Mouse (Mus musculus) thymus, adult 18-20 months (tissue): ENCODE results near the gene Shank2.

Experiments
- DNase-seq, 2 experiments: peaks; one replicate each; pipeline ENCODE4 v3.0.0; 2022; ENCODE audit warnings: mixed read lengths in 2 of 2

The Shank2 gene

DNA sequence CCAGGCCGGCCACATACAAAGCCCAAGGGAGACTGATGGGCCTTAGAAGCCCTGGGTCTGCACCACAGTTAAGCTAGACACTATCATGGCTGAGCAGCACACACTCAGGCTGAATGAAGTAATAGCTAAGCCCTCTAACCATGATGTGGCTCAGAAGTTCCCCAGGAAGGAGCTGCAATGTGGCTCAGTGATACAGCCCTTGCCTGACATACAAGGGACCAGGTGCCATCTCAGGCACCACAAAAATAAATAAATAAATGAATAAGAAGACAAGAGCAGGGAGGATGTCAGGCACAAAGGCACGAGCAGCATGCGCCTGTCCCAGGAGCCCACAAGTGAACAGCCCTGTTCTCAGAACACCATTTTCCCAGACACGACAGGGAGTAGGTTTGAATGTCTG, 440.2 kb downstream of the Shank2 start:
- no peak for DNase-seq

DNA sequence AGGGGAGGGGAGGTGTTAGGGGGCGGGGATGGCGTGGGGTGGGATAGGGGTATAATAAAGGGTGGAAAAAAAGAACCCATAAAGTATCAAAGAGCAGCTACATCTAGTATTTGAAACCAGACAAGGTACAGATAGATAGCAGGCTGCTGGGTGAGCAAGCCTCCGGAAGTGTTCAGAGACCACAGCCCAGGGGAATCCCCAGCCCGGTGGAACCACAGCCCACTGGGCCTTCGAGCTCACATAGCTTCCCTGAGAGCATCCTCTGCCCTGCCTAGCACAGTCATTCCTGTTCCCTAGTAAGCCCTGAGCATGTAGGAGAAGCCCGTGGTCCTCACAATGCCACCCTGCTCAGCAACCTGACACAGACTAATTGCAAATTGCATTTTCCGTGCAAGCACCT, 443.1 kb downstream of the Shank2 start:
- peak; percentile 26 to 39 for DNase-seq

DNA sequence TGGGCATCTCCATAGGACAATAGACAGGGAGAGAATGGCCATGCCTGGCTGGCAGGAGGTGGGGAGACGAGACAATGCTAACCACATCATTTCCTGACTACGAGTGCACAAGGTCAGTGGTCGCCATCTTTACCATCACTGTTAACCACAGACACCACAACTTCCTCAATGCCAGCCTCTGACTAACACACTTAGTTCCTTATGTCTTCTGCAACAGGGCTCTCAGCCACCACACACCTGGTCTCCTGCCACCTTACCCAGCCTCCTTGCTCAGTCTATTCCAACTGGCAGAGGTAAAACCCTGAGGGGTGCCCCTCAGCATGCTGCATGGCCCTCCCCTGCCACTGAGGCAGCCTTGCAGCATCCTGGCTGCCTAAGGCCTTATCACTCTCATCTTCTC, 445.4 kb downstream of the Shank2 start:
- DNase-seq = peak; percentile 28 to 55

DNA sequence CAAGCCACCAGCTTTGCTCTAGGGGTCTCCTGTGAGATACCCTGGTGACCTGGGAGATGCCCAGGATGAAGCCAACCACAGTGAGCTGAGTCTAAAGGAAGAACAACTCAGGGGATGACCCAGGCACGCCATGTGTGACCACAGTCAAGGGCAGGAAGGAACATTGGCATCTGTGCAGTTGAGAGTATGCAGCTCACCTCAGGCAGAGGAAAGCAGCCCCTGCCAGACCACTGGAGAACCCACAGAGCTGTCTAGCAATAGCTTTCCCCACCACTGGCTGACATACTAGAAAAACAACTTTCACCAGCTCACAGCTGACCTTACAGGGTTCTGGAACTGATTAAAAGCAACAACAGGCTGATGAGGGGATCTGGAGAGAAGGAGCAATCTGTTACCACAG, 446.5 kb downstream of the Shank2 start:
- DNase-seq = no peak

DNA sequence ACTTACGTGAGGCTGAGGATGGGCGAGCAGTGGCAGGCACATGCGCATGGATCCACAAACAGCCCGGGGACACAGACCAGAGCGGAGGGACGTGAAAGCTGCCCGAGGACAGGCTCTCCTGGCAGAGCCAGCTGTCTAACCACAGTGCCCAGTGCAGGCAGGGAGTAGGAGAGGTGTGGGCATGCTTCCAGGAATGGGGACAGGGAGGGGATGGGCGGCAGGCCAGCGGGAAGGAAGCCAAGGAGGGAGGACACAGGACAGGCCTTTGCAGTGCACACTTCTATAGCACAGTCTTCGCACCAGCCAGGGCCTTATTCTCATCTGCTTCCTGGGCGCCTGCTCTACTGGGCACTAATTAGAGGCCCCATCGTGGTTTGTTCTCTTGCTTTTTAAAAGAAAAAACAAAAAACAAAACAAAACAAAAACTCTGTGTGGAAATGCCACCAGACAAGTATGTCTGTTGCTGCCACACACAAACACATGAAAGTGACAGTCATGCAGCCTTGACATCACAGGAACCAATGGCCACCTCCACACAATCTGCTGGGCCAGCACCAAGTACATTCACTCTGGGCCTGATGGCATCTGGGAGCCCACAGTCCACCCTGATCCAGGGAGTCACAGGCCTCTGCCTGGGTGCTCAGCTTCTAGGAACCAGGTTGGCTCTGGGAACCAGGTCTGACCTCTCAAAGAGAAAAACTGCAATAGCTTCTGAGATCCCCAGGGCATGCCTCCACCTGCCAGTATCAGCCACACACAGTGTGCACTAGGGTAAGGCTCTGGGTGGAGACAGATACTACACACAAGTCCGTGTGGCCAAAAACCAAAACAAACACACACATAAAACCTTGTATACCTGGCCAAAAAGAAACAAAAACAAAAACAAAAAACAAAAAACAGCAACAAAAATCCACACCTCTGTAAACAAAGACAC, 448.2 kb downstream of the Shank2 start:
- DNase-seq = no peak

DNA sequence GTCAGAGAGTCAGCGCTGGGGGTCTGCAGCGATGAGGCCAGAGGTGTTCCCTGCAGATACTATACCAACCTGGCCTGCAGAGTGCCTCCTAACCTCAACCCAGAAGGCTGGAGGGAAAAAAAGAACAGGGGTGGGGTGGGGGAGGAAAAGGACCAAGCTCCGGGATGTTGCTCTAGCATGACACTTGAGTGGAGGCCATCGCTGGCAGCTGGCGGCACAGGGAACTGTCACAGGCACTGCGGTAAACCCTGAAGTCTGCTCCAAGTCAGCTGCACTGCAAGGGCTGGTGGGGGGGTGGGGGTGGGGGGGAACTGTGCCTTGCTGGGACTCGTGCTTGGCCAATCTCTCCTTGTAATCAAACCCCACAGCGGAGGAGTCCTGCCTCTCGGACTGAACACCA, 448.9 kb downstream of the Shank2 start:
- DNase-seq = no peak

DNA sequence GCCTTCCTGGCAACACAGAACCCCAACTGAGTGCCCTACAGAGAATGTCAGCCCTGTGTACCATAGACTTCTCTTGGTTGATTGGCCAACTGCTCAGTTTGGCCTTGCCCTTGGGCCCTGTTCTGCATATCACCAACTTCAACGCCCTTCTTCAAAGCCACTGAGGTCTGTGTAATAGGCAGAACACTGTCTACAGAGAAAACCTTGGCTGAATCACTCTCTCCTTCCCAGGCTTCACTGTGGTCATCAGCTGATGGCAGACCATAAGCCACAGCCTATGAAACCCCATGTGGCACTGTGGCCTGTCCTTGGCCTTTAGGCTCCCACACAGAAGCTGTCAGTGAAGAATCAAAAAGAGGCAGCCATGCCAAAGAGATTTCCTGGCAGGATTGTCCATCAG, 457.2 kb downstream of the Shank2 start:
- no peak for DNase-seq

DNA sequence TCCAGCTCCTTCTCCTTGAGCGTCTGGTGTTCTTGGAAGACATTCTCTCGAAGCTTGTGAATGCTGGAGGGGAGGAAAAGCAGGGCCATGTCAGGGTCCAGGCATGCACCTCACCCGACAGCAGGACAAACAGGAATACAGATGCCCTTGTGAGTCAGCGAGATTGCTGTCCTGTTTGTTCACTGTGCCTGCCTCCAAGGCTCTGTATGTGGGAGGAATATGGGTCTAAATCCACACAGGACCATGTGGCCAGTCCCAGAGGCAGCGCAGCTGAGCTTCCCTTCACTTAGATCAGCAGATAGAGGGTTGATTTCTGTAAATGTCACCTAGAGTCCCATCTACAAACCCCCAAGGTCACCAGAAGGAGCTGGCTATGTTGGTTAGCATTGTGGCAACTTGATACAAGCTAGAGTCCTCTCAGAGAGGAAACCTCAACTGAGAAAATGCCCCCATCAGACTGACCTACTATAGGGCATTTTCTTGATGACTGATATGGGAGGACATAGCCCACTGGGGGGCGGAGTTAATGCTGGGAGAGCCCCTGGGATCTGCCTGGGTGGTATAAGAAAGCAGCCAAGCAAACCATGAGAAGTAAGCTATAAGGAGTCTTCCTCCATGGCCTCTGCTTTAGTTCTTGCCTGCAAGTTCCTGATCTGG, 459.6 kb downstream of the Shank2 start:
- DNase-seq = no peak

DNA sequence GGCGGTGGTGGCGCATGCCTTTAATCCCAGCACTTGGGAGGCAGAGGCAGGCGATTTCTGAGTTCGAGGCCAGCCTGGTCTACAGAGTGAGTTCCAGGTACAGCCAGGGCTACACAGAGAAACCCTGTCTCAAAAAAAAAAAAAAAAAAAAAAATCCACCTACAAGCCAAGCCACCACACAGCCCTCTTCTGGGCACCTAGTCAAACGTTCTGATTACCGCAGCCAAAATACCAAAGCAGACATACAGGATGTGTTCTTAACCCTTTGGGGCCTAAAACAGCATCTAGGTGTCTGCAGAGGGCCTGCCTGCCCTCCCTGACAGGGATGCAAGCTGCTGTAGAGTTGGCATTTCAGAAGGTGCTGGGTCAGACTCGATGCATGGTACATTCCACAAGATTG, 460.8 kb downstream of the Shank2 start:
- DNase-seq = no peak

DNA sequence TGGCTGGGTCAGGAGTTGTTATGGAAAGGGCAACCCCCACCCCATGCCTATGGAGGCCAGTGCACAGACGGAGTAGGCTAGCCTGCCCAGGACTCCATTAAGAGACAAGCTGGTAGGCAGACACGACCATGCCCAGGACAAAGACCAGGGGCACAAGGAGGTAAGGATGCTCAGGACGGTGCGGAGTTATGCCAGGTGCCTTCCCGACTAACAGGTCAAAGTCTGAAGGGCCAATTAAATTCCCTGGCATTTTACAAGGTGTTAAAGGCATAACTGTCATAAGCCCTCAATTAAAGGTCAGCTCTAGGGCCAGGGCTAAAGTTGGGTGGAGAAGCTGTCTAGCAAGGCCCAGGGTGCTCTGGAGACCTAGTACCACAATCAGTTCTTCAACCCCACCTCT, 467.0 kb downstream of the Shank2 start:
- DNase-seq = no peak

DNA sequence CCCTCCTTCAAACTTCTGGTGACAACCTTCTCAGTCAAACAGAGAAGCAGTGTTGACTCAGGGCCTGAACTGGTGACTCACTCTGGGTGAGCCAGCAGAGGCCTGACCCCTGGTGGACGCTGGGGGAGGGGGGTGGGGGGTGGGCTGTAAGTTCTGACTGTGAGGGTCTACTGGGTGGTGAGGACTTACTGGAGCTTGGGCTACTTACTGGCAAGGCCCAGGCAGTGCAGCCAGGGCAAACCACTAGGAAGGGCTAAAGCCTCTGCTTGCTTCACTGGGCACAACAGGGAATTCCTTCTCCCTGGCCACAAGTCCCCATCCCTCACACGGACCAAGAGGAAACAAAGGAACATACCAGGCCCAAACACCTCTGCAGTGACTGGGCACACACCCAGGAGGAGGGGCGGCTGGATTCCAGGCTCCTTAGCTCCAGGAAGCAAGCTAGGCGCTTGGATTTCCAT, 467.5 kb downstream of the Shank2 start:
- DNase-seq = no peak

DNA sequence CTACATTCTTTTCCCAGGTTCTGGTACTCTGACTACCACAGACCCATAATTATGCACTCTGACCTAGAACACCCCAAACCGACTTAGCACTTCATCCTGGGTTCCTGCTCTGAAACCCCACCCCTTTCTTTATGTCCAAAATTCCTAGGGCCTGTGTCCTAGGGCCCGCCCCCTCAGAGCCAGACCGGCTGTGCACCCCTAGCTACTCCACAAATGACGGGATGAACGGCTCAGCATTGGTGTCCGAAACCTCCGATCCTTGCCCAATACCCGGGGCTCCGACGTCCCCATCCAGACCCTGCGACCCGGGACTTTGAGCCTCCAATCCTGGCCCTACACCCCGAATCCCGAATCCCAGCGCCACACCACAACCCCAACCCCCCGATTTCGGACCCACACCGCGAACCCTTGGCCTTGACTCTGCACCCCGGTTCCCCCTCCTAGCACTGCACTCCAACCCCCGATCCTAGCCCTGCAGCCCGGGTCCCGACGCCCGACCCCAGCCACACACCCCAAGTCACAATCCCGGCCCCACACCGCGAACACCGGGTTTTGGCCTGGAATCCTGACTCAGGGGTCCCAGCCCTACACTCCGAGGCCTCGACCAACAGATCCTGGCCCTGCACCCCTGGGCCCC, 468.3 kb downstream of the Shank2 start:
- DNase-seq = no peak

DNA sequence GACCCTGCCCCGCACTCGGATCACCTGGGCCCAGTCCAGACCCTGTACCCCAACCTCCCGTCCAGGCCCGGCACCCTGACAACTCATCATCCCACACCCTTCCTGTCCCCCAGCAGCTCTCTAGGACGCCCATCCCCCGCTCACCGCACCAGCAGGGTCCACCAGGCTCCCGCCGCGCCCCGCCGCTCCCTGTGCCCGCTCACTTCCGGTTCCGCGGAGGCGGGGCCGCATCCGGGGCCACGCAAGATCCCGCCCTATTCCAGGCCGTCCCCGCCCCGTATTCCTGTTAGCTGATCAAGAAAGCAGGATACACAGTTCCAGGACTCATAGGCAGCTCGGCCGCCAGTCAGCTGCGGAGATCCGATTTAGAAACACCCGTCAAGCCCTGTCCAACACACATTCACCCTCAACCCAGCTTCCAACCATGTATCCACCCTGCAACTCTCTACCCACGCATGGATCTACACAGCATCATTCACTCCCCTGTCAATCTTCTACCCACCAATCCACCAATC, 468.9 kb downstream of the Shank2 start, which contains the start of gene Cttn:
Cttn (minus strand) TSS at position 465 of the 515 bp plus-strand sequence.
- DNase-seq = peak; percentile 16

DNA sequence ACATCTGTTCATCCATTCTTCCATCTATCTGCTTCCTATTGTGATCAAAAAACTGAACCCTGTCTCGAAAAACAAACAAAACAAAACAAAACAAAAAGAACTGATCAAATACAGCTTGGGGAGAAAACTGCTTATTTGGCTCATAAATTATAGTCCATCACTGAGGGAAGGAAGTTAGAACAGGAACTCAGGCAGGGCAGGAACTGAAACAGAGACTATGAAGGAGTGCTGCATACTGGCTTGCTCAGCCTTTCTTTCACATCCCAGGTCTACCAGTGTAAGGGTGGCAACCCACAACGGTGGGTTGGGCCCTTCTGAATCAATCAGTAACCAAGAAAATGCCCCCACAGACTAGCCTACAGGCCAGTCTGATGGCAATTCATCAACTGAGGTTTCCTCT, 469.4 kb downstream of the Shank2 start:
- DNase-seq = no peak

DNA sequence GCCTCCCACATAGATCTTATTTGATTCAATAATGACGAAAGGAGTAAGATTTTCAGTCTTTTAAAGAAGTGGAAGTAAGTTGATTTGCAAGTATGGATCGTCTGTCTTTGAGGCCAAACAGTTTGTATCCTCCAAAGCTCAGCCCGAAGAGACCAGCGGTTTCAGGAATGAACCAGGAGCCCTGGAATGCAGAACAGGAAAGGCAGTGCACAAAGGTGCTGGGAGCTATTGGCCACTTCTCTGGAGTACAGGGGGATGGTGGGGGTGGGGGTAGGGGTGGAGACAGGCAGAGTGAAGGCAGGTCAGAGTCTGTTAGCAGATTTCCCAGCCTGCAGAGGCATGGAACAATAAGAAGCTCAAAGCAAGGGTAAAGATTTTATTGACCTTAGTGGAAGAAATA, 471.8 kb downstream of the Shank2 start:
- no peak for DNase-seq
